Mouse (Mus musculus) neural tube, embryonic 10.5 days (tissue): ENCODE data around the gene Arl13a.
"Not testable (repeated sequence)": the region's sequence is repeated elsewhere in the genome, so short reads cannot be mapped to it uniquely, and the experiment has no call there.

Experiments
- DNase-seq: peaks from one replicate; pipeline ENCODE4 v3.0.0-alpha.2; 2017; ENCODE audit warnings: low spot score; ENCODE audit errors: extremely low spot score

Gene Arl13a

GRCm38 (mm10) chrX:134187201-134187600, at the start of gene Arl13a:
TSS of gene Arl13a (plus strand) at chrX:134187501.
- DNase-seq, result not testable (repeated sequence)

DNA sequence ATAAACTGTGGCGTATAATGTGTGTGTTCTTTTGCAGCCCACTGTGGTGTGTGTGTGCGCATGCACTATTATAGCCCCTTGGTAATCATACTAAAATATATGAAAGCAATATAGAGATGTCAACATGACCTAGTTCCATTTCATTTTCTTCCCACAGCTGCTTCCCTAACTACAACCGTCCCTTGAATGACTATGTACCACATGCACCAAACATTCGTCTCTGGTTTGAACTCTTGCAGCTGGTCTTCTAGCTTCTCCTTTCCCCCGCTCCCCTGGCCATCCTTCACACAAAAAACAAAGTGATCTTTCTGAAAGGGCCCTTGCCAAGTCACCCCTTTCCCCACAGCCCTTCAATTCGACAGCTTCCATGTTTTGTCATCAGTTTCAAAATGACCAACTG, 47.3 kb upstream of the Arl13a start:
- no peak for DNase-seq

DNA sequence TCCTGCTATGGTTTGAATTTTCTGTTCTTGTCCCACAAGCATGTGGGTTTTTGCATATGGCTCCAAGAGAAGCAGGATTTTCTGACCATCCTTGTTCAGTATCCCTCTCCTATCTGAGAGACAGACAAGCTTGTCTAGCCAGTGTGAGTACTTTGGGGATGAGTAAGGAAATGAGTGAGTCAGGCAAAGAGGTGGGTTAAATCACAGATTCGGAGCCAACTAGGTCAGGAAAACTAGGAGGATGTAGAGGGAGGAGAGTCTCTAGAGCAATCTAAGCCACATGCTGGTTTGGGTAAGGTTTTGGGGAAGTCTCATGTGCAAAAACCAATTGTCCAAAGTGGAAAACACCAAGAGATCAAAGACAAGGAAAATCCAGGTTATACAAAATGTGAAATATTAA, 45.8 kb upstream of the Arl13a start:
- no peak for DNase-seq

DNA sequence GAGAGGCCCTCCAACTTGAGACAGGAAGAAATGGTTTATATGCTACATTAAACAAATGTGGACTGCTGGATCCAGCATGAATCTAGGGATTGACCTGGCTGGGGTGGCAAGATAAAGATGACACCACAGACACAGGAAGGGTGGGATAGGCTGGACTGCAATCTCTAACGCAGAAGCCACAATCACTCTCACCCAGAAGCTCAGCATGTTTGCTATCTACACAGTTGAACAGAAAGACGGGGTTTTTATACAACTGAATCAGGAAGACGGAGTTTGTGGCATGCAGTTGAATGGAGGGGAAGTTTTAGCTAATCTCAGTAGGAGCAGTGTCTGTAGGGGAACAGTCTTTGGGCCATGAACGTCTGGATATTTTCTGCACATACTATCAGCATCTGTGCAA, 45.3 kb upstream of the Arl13a start:
- no peak for DNase-seq

- DNase-seq, result no peak
Observed at GRCm38 (mm10) chrX:134158151-134158550, 29.1 kb upstream of the Arl13a start.

GRCm38 (mm10) chrX:134160442-134160841, 26.9 kb upstream of the Arl13a start:
- no peak for DNase-seq

DNA sequence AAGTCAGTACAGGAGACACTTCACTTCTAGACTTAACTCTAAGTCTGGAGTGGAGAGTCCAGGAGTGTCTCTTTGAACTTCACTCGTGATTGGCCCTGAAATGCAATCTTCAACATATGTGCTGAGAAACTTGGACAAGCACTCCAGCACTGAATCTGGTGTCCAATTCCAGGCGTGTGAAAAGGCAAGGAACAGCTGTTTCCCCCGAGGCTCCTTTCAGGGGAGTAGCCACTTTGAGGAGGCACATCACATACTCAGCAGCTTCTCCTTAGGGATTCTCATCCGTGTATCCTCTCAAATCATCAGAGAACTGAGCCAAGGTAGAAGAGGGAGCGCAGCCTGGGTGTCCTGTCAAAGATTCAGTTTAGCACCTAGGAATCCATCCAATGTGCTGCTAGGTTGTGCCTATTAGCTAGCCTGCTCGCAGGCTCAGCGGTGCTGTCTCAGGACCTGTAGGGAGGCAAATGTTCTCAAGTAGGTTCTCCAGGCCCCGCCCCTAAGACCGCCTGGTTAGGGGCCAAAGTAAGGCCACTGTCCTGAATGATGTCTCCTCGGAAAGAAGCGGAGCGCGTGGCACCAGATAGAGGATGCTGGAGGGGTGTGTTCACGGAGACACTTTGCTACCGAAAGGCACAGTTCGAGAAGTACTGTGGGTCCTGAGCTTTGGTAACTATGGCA, 25.1 kb upstream of the Arl13a start, which contains the start of gene Xkrx:
Gene Xkrx (minus strand): TSS at position 34 of the 678 bp plus-strand sequence.
- peak; percentile 15 for DNase-seq

GRCm38 (mm10) chrX:134162826-134163225, 24.5 kb upstream of the Arl13a start:
- peak; percentile 12 for DNase-seq

GRCm38 (mm10) chrX:134163484-134163883, 23.8 kb upstream of the Arl13a start:
- DNase-seq, result no peak

DNA sequence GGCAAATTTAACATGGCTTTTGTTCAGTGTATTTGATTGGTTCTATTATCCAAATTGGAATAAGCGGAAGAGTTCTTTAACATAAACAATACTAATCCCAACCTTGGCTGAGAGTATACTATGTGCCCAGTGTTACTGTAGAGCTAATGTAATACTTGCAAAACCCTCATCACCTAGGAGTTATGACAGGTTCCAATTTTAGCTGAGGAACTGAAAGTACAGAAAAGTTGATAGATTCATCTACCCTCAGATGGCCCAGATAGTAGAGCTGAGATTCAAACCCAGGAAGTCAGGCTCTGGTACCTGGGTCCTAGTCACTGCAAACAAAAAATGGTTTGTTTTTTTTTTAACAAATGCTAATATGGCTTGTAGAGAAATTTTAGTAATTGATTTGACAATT, 16.7 kb upstream of the Arl13a start:
- DNase-seq, result no peak

DNA sequence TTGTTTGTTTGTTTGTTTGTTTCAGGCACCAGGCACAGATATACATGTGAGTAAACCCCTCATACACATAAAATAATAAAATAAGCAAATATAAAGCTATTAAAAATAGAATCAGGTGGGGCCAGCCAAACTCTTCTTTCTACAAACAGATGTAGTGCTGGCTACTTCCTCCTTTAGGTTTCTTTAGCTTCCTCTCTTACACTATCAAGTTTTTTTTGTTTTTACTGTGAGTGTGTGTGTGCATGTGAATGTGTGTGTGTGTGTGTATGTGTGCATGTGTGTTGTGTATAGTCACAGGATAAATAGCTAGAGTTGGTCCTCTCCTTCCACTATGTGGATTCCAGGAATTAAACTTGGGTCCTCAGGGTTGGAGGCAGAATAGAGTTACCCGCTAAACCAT, 12.6 kb upstream of the Arl13a start:
- no peak for DNase-seq

DNA sequence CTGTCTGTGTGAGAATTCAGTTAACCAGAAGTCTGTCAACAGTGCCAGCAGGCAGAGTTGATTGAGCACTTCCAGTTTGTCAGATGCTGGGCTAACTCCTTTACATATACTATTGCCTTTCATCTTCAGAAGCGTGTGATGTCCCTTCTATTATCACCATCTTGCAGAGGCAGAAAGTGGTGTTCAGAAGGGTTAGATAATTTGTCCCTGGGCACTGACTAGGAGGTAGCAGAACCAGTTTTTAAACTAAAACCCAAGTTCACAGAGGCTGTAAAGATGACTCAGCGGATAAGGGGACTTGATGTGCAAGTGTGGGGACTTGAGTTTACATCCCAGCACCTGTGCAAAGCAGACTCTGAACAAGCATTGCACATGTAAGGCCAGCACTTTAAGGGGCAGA, 21.2 kb downstream of the Arl13a start:
- no peak for DNase-seq

- no peak for DNase-seq
Observed at GRCm38 (mm10) chrX:134211151-134211642, 23.9 kb downstream of the Arl13a start.

DNA sequence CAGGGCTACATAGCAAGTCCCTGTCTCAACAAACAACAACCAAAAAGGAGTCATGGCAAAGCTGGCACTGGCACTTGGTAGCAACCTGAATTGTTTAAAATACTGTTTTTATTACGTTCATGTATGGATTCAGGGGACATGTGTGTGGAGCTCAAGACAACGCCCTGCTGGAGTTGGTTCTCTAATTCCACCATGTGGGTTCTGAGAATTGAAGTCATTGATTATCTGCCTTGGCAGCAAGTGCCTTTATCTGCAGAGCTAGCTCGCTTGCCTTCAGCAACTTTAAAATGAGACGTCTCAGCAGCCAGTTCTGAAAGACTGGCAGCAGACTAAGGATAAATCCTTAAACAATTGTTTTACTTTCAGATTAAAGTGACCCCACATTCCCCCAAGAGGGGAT, 30.9 kb downstream of the Arl13a start:
- DNase-seq, result no peak

DNA sequence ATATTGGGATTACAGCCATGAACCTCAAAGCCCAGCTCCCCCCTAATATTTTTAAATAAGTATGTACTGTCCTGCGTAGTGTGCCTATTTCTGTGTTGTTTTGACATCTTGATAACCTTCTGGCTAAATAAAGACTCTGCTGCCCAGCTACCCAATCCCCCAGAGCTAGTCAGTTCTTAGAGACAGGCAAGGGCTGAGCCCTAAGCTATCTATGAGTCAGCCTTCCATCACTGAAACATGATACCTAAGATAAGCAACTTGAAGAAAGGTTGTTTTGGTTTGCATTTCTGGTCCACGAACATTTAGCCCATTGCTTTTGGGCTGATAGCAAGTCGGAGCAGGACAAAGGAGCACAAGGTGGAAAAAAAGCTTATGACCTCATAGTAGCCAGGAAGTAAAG, 33.3 kb downstream of the Arl13a start:
- no peak for DNase-seq

DNA sequence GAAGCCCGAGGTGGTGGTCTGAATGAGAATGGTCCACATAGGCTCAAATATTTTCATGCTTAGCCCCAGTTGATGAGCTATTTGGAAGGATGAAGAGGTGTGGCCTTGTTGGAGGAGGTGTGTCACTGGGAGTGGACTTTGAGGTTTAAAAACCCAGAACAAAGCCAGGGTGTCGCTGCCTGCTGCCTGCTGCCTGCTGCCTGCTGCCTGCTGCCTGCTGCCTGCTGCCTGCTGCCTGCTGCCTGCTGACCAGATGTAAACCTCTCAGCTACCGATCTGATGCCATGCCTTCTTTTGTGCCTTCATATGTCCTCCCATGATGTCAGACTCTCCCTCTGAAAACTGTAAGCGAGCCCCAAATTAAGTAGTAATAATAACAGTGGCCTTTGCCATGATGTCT, 34.6 kb downstream of the Arl13a start, which contains the start of gene Nox1:
Gene Nox1 (minus strand): TSS at position 101 of the 400 bp plus-strand sequence.
- DNase-seq, result no peak

- DNase-seq, result no peak
Observed at GRCm38 (mm10) chrX:134233048-134233447, 45.7 kb downstream of the Arl13a start.

- no peak for DNase-seq
Observed at GRCm38 (mm10) chrX:134238266-134238665, 51.0 kb downstream of the Arl13a start.

GRCm38 (mm10) chrX:134245946-134246345, 58.6 kb downstream of the Arl13a start:
- DNase-seq, result no peak

- no peak for DNase-seq
Observed at GRCm38 (mm10) chrX:134248202-134248601, 60.9 kb downstream of the Arl13a start.
